Mouse (Mus musculus): ENCODE measurements around the gene Dock1. TPM values are rescaled to one million over a fixed set of nuclear protein-coding genes. Genes with fewer than 3 reads are reported as not detected.

Dock1 gene
- total and polyA plus RNA-seq, 3 experiments = not detected

- dilution Hi-C loops (cut with MboI; ENCODE audit: extremely low pct_ligation_motif_present, extremely low pct_unique_long_range_greater_than_20kb, low sequenced_read_pairs) = no loop called here
- in situ Hi-C loops (cut with MboI; ENCODE audit: low pct_ligation_motif_present, low pct_unique_long_range_greater_than_20kb, low sequenced_read_pairs) = no loop called here
- H3K4me1 ChIP-seq (ENCODE audit: control insufficient read depth in 1 of 2, insufficient read depth in 2 of 2) = no peaks in the 10 kb centered on the region
- DNase-seq (ENCODE audit: extremely low read depth) = no peak
- H3K4me3 ChIP-seq (replicated peaks in 1 of 3; ENCODE audit: low read depth in 2 of 3, low read length in 2 of 3, poor library complexity in 1 of 3) = no peak overlapping the region
- TF ChIP-seq ZMIZ1 (IDR thresholded peaks at IDR 0.05; ENCODE audit: low read depth, low read length) (no peak), EP300 (IDR thresholded peaks at IDR 0.05; ENCODE audit: low read length) (no peak), CHD1 (IDR thresholded peaks at IDR 0.05; ENCODE audit: low read depth, low read length) (no peak), MAFK (IDR thresholded peaks at IDR 0.05; ENCODE audit: insufficient replicate concordance, low read length) (no peak), GABPA (IDR thresholded peaks at IDR 0.05; ENCODE audit: insufficient replicate concordance, low read depth, low read length) (no peak), UBTF (IDR thresholded peaks at IDR 0.05; ENCODE audit: low read depth, low read length) (no peak), CTCF (conservative IDR thresholded peaks at IDR 0.05 in 1 of 2, IDR thresholded peaks at IDR 0.05 in 1 of 2; ENCODE audit: low read depth in 2 of 2, low read length in 2 of 2) (no peak), JUND (conservative IDR thresholded peaks at IDR 0.05; ENCODE audit: low read depth, low read length) (no peak), POLR2AphosphoS2 (IDR thresholded peaks at IDR 0.05; ENCODE audit: low read depth, low read length) (no peak), ETS1 (conservative IDR thresholded peaks at IDR 0.05; ENCODE audit: low read depth, low read length) (no peak), ZC3H11A (IDR thresholded peaks at IDR 0.05; ENCODE audit: low read depth, low read length) (no peak), RCOR1 (conservative IDR thresholded peaks at IDR 0.05; ENCODE audit: low read depth, low read length) (no peak), NRF1 (IDR thresholded peaks at IDR 0.05; ENCODE audit: low read depth, low read length) (no peak), SIN3A (IDR thresholded peaks at IDR 0.05; ENCODE audit: low read length) (no peak), BHLHE40 (IDR thresholded peaks at IDR 0.05; ENCODE audit: low read depth, low read length) (no peak), ELF1 (IDR thresholded peaks at IDR 0.05; ENCODE audit: low read depth, low read length) (no peak), SMC3 (IDR thresholded peaks at IDR 0.05; ENCODE audit: low read depth, low read length) (no peak)
- H3K27me3 ChIP-seq (replicated peaks) = peaks cover 1% of the 10 kb centered on the region
- H3K9me3 ChIP-seq (replicated peaks; ENCODE audit: low read length) = peaks cover 31% of the 10 kb centered on the region
- no peaks in the 10 kb centered on the region for H3K79me2 ChIP-seq (replicated peaks; ENCODE audit: control insufficient read depth, extremely low read depth, insufficient read depth, poor library complexity, severe bottlenecking)
- no peak overlapping the region for H3K9ac ChIP-seq (ENCODE audit: insufficient read depth, low read depth)
- no peak overlapping the region for H3K4me2 ChIP-seq (ENCODE audit: insufficient read depth, low read depth, poor library complexity, severe bottlenecking)
- no peak overlapping the region for H3K27ac ChIP-seq (ENCODE audit: insufficient read depth, low read depth)
- H3K36me3 ChIP-seq (replicated peaks in 1 of 2; ENCODE audit: control insufficient read depth in 1 of 2, insufficient read depth in 1 of 2, low read length in 1 of 2) = no peaks in the 10 kb centered on the region
Observed at GRCm38 (mm10) chr7:135210296-135210695, 539.8 kb downstream of the Dock1 start.

DNA sequence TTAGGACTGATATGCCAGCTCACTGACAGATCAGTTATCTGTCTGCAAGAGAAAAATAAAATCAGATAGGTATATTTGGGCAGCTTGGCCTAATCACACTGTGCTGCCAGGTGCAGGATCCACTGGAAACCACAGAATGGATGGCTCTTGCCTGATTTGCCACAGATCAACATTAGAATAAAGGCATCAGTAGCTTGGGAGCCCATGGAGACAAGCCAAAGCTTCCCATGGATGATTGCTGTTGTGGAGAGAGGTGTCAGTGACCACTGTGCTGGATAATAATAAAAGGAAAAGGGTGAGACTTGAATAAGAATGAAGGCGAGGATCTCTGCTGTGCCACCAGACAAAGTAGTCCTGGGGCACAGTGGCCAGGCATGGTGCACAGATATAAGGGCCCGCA is 540.4 kb downstream of the Dock1 start:
- no peak overlapping the region for H3K4me2 ChIP-seq (ENCODE audit: insufficient read depth, low read depth, poor library complexity, severe bottlenecking)
- H3K9me3 ChIP-seq (replicated peaks; ENCODE audit: low read length) = peaks cover 29% of the 10 kb centered on the region
- no peaks in the 10 kb centered on the region for H3K36me3 ChIP-seq (replicated peaks in 1 of 2; ENCODE audit: control insufficient read depth in 1 of 2, insufficient read depth in 1 of 2, low read length in 1 of 2)
- H3K4me1 ChIP-seq (ENCODE audit: control insufficient read depth in 1 of 2, insufficient read depth in 2 of 2) = no peaks in the 10 kb centered on the region
- dilution Hi-C loops (cut with MboI; ENCODE audit: extremely low pct_ligation_motif_present, extremely low pct_unique_long_range_greater_than_20kb, low sequenced_read_pairs) = no loop called here
- no peaks in the 10 kb centered on the region for H3K79me2 ChIP-seq (replicated peaks; ENCODE audit: control insufficient read depth, extremely low read depth, insufficient read depth, poor library complexity, severe bottlenecking)
- no peak overlapping the region for H3K4me3 ChIP-seq (replicated peaks in 1 of 3; ENCODE audit: low read depth in 2 of 3, low read length in 2 of 3, poor library complexity in 1 of 3)
- DNase-seq (ENCODE audit: extremely low read depth) = no peak
- no peak for TF ChIP-seq ZMIZ1 (IDR thresholded peaks at IDR 0.05; ENCODE audit: low read depth, low read length)
- TF ChIP-seq MAX (IDR thresholded peaks at IDR 0.05; ENCODE audit: low read length) = no peak
- TF ChIP-seq EP300 (IDR thresholded peaks at IDR 0.05; ENCODE audit: low read length) = no peak
- TF ChIP-seq JUN (IDR thresholded peaks at IDR 0.05; ENCODE audit: insufficient read depth, low read depth, low read length) = no peak
- TF ChIP-seq PAX5 (IDR thresholded peaks at IDR 0.05; ENCODE audit: low read length) = no peak
- no peak for TF ChIP-seq JUND (conservative IDR thresholded peaks at IDR 0.05; ENCODE audit: low read depth, low read length)
- TF ChIP-seq NRF1 (IDR thresholded peaks at IDR 0.05; ENCODE audit: low read depth, low read length) = no peak
- in situ Hi-C loops (cut with MboI; ENCODE audit: low pct_ligation_motif_present, low pct_unique_long_range_greater_than_20kb, low sequenced_read_pairs) = no loop called here
- no peak overlapping the region for H3K27ac ChIP-seq (ENCODE audit: insufficient read depth, low read depth)
- peaks cover 1% of the 10 kb centered on the region for H3K27me3 ChIP-seq (replicated peaks)
- H3K9ac ChIP-seq (ENCODE audit: insufficient read depth, low read depth) = no peak overlapping the region

Measured in CH12.LX (cell line).